Mouse (Mus musculus) MEL (cell line): ENCODE data around the gene Dnah7c. TPM values are rescaled to one million over a fixed set of nuclear protein-coding genes. Genes with fewer than 3 reads are reported as not detected.

Experiments used
- DNase-seq: peaks from one replicate; pipeline ENCODE4 v3.0.0; 2011; ENCODE audit warnings: low read depth, low spot score
- H3K27ac ChIP-seq: 2 replicates; pipeline ENCODE4 v1.5.1; 2012; ENCODE audit warnings: low read depth, mild to moderate bottlenecking, control low read depth, low read length, moderate library complexity; ENCODE audit not compliant: control insufficient read depth
- H3K27me3 ChIP-seq, 2 experiments: fragments of 150-350 bp in 1 of 2; sonication (generic) in 1 of 2; 2 replicates each; pipeline ENCODE4 v1.6.1; 2012; ENCODE audit warnings: low read length in 2 of 2, mild to moderate bottlenecking in 2 of 2, improper control_type of control experiment in 1 of 2, moderate library complexity in 1 of 2; ENCODE audit not compliant: insufficient read depth in 2 of 2, control insufficient read depth in 1 of 2
- H3K36me3 ChIP-seq, 2 experiments: 2 replicates each; pipeline ENCODE4 v1.6.1; 2012 to 2014; ENCODE audit warnings: low read length in 2 of 2, improper control_type of control experiment in 1 of 2, inconsistent platforms in 1 of 2, mild to moderate bottlenecking in 1 of 2; ENCODE audit not compliant: insufficient read depth in 2 of 2, control insufficient read depth in 1 of 2
- H3K4me1 ChIP-seq, 2 experiments: fragments of 150-350 bp in 1 of 2; sonication (generic) in 1 of 2; 2 replicates each; pipeline ENCODE4 v1.6.1; 2012; ENCODE audit warnings: low read length in 2 of 2, improper control_type of control experiment in 1 of 2, mild to moderate bottlenecking in 1 of 2; ENCODE audit not compliant: insufficient read depth in 2 of 2, control insufficient read depth in 1 of 2
- H3K4me3 ChIP-seq, 2 experiments: fragments of 150-350 bp in 1 of 2; sonication (generic) in 1 of 2; 2 replicates each; pipeline ENCODE4 v1.5.1; 2012; ENCODE audit warnings: low read depth in 2 of 2, low read length in 2 of 2, mild to moderate bottlenecking in 2 of 2, moderate library complexity in 2 of 2, control low read depth in 1 of 2, improper control_type of control experiment in 1 of 2; ENCODE audit not compliant: control insufficient read depth in 1 of 2, insufficient read depth in 1 of 2
- H3K79me2 ChIP-seq: 2 replicates; pipeline ENCODE4 v1.6.1; 2012; ENCODE audit warnings: mild to moderate bottlenecking, low read length, moderate library complexity; ENCODE audit not compliant: control insufficient read depth, poor library complexity, insufficient read depth
- H3K9ac ChIP-seq: 2 replicates; pipeline ENCODE4 v1.6.1; 2012; ENCODE audit warnings: low read depth, mild to moderate bottlenecking, control low read depth, low read length, moderate library complexity; ENCODE audit not compliant: control insufficient read depth, poor library complexity, severe bottlenecking
- H3K9me3 ChIP-seq: fragments of 150-350 bp; sonication (generic); replicated peaks from 2 replicates; pipeline ENCODE4 v1.6.1; 2012; ENCODE audit warnings: mild to moderate bottlenecking, low read length, improper control_type of control experiment, moderate library complexity; ENCODE audit not compliant: insufficient read depth
- ETS1 ChIP-seq: IDR thresholded peaks from 2 replicates; pipeline ENCODE4 v1.6.1; 2012; ENCODE audit warnings: low read depth, mild to moderate bottlenecking, inconsistent platforms, low read length, improper control_type of control experiment, moderate library complexity
- GABPA ChIP-seq: IDR thresholded peaks from 2 replicates; pipeline ENCODE4 v1.6.1; 2012; ENCODE audit warnings: low read depth, mild to moderate bottlenecking, inconsistent platforms, low read length, improper control_type of control experiment, moderate library complexity
- HCFC1 ChIP-seq: IDR thresholded peaks from 2 replicates; pipeline ENCODE4 v1.6.1; 2012; ENCODE audit warnings: low read depth, mild to moderate bottlenecking, inconsistent platforms, low read length, improper control_type of control experiment, moderate library complexity
- JUND ChIP-seq: IDR thresholded peaks from 2 replicates; pipeline ENCODE4 v1.6.1; 2011; ENCODE audit warnings: low read depth, mild to moderate bottlenecking, improper control_type of control experiment, low read length
- MAZ ChIP-seq: IDR thresholded peaks from 2 replicates; pipeline ENCODE4 v1.6.1; 2012; ENCODE audit warnings: low read depth, mild to moderate bottlenecking, inconsistent platforms, low read length, improper control_type of control experiment
- MYB ChIP-seq: IDR thresholded peaks from 2 replicates; pipeline ENCODE4 v1.6.1; 2011; ENCODE audit warnings: mild to moderate bottlenecking, low read depth, low read length, improper control_type of control experiment
- MYC ChIP-seq: IDR thresholded peaks from 2 replicates; pipeline ENCODE4 v1.6.1; 2011; ENCODE audit warnings: low read depth, mild to moderate bottlenecking, low read length, improper control_type of control experiment, moderate library complexity
- NRF1 ChIP-seq: IDR thresholded peaks from 2 replicates; pipeline ENCODE4 v1.6.1; 2014; ENCODE audit warnings: low read depth, mild to moderate bottlenecking, inconsistent platforms, low read length, improper control_type of control experiment, moderate library complexity; ENCODE audit not compliant: poor library complexity, insufficient read depth, severe bottlenecking
- POLR2AphosphoS5 ChIP-seq: IDR thresholded peaks from 2 replicates; pipeline ENCODE4 v1.6.1; 2012; ENCODE audit warnings: low read depth, borderline replicate concordance, mild to moderate bottlenecking, inconsistent platforms, low read length, moderate library complexity, mixed read lengths
- RAD21 ChIP-seq: IDR thresholded peaks from 2 replicates; pipeline ENCODE4 v1.6.1; 2011; ENCODE audit warnings: mild to moderate bottlenecking, low read depth, low read length, improper control_type of control experiment
- TAL1 ChIP-seq: IDR thresholded peaks from 2 replicates; pipeline ENCODE4 v1.6.1; 2012; ENCODE audit warnings: mild to moderate bottlenecking, inconsistent platforms, low read length, moderate library complexity, mixed read lengths
- TCF12 ChIP-seq: IDR thresholded peaks from 2 replicates; pipeline ENCODE4 v1.6.1; 2014; ENCODE audit warnings: low read depth, mild to moderate bottlenecking, inconsistent platforms, low read length, improper control_type of control experiment, moderate library complexity
- UBTF ChIP-seq: IDR thresholded peaks from 2 replicates; pipeline ENCODE4 v1.6.1; 2012; ENCODE audit warnings: low read depth, mild to moderate bottlenecking, inconsistent platforms, low read length, improper control_type of control experiment, moderate library complexity, borderline replicate concordance; ENCODE audit not compliant: insufficient read depth
- USF1 ChIP-seq: IDR thresholded peaks from 2 replicates; pipeline ENCODE4 v1.6.1; 2014; ENCODE audit warnings: low read depth, mild to moderate bottlenecking, inconsistent platforms, low read length, improper control_type of control experiment, moderate library complexity
- ZNF384 ChIP-seq: IDR thresholded peaks from 2 replicates; pipeline ENCODE4 v1.6.1; 2012; ENCODE audit warnings: low read depth, mild to moderate bottlenecking, inconsistent platforms, low read length, improper control_type of control experiment
- polyA plus RNA-seq, 2 experiments: library from polyadenylated mRNA; stranded (reverse) in 1 of 2; unstranded in 1 of 2; fragments of >175 nt in 1 of 2; fragments of >200 nt in 1 of 2; gene quantifications; 2 replicates each; pipeline versions ENCODE4 v1.2.1 to v1.2.4; 2012; ENCODE audit warnings: low replicate concordance in 2 of 2, low read depth in 1 of 2; ENCODE audit not compliant: insufficient read length in 2 of 2, insufficient read depth in 1 of 2, missing spikeins in 1 of 2
- total RNA-seq: library from RNA; depleted of rRNA; stranded (reverse); fragments of 300-350 nt; gene quantifications from 2 replicates; pipeline ENCODE4 v1.2.3, GENCODE M21; 2012

Dnah7c gene
- total and polyA plus RNA-seq, 3 experiments: 0.01 TPM; not detected in 2

- Histone ChIP-seq H3K9ac (no peak overlapping the region), H3K4me3 (no peak overlapping the region), H3K9me3 (no peaks in the 10 kb centered on the region), H3K79me2 (peaks cover 14% of the 10 kb centered on the region), H3K27me3 (no peaks in the 10 kb centered on the region), H3K27ac (no peak overlapping the region), H3K4me1 (0 out of 4 replicates have a peak, but pooled peaks cover 0 to 3% of the 10 kb centered on the region in 2 experiments), H3K36me3 (peaks cover 0 to 8% of the 10 kb centered on the region in 2 experiments; a peak in 2 of 4 replicates)
- TF ChIP-seq UBTF: no peak
- TF ChIP-seq TAL1: no peak
- no peak for TF ChIP-seq MYB
- no peak for TF ChIP-seq POLR2AphosphoS5
- no peak for TF ChIP-seq ETS1
- TF ChIP-seq ZNF384: no peak
- TF ChIP-seq GABPA: no peak
- no peak for TF ChIP-seq RAD21
- TF ChIP-seq MYC: no peak
- no peak for TF ChIP-seq JUND
- no peak for TF ChIP-seq USF1
- TF ChIP-seq MAZ: no peak
- TF ChIP-seq NRF1: no peak
- no peak for TF ChIP-seq HCFC1
- TF ChIP-seq TCF12: no peak
- no peak for DNase-seq
These were observed 431.1 kb downstream of the Dnah7c start for GRCm38 (mm10) chr1:46856498-46856897.
